Mouse (Mus musculus) stomach, adult 2 months (tissue): ENCODE data around the gene Hax1. TPM values are rescaled to one million over a fixed set of nuclear protein-coding genes. Genes with fewer than 3 reads are reported as not detected.

Experiments
- polyA plus RNA-seq: library from polyadenylated mRNA; depleted of rRNA; stranded (reverse); fragments of >200 nt; gene quantifications from 2 replicates; pipeline ENCODE4 v1.2.3, GENCODE M21; 2012; rRNA removed

Hax1 gene
- 21.9 and 22.9 TPM in 2 replicates for polyA plus RNA-seq

DNA sequence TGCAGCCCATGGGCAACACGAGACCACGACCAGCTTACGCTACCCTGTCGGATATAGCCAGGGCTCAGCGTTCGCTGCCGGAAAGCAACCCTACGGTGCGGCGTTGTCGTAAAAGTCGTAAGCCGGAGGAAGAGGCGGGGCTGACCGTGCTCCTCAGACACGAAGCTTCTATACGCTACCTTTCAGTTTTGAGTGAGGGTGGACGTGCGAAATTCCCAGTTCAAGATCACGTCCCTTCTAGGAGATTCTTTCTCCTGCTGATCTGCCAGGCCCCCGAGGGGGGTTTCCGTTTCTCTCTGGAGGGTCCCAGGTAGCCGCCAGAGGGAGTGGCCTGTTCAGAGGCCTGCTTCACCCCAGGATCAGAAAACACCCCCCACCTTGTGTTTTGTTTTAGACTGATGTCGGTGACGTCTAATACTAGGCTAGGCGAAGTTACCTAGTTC, at the start of gene Hax1:
Gene Hax1, minus strand, starts transcription at position 169 of the 443 bp plus-strand sequence.

DNA sequence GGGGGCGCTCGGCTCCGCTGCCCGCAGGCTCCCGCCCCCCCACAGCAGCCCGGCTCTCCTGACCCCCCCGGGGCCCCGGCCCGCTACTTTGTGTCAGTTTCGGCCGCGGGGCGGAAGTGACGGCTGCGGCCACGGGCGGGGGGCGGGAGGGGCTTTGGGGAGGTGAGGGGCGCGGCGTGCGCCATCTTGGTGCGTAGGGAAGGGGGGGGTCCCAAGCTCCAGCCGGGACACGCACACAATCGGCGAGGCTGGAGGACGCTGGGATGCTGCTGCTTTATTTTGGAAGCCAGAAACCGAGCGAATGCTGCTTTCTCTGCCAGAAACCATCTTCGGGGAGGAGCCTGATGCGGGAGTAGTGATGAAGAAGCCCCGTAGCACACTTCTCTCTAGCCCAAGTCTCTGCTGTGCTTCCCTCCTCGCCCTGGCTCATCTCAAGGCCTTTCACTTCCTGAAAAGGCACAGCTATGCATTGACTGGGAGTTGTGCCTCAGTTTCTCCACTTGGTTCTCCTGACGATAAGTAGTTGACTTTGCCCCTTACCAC, 35.3 kb downstream of the Hax1 start, which contains the start of gene Atp8b2:
Gene Atp8b2, minus strand, starts transcription at position 288 of the 543 bp plus-strand sequence.

Other genes starting within 250 kb of the Hax1 start
- 0.35 and 0.39 TPM in 2 replicates for gene Chrnb2, start 234.1 kb downstream of the Hax1 start, polyA plus RNA-seq
- gene Ube2q1, start 225.2 kb downstream of the Hax1 start, polyA plus RNA-seq, result 9.3 and 16.4 TPM in 2 replicates
- 0.52 and 0.55 TPM in 2 replicates for gene She, start 167.4 kb downstream of the Hax1 start, polyA plus RNA-seq
- 2.4 and 2.6 TPM in 2 replicates for gene Il6ra, start 85.6 kb downstream of the Hax1 start, polyA plus RNA-seq
- gene Atp8b2, start 35.3 kb downstream of the Hax1 start, polyA plus RNA-seq, result 10.4 and 17.3 TPM in 2 replicates
- gene 4933434E20Rik, start 52.9 kb upstream of the Hax1 start, polyA plus RNA-seq, result 7.6 and 8.7 TPM in 2 replicates
- gene Ubap2l, start 53.8 kb upstream of the Hax1 start, polyA plus RNA-seq, result 29.1 and 37.6 TPM in 2 replicates
- 39.8 and 65.3 TPM in 2 replicates for gene Tpm3, start 73.9 kb upstream of the Hax1 start, polyA plus RNA-seq
- 0.09 and 0.10 TPM in 2 replicates for gene Nup210l, start 105.4 kb upstream of the Hax1 start, polyA plus RNA-seq
- gene Rps27, start 214.9 kb upstream of the Hax1 start, polyA plus RNA-seq, result 192 and 202 TPM in 2 replicates
- 2.5 and 3.6 TPM in 2 replicates for gene Rab13, start 214.9 kb upstream of the Hax1 start, polyA plus RNA-seq
- gene Jtb, start 232.8 kb upstream of the Hax1 start, polyA plus RNA-seq, result 60.6 and 98.2 TPM in 2 replicates
- gene Creb3l4, start 244.7 kb upstream of the Hax1 start, polyA plus RNA-seq, result 16.6 and 20.9 TPM in 2 replicates
- gene Slc39a1, start 249.4 kb upstream of the Hax1 start, polyA plus RNA-seq, result 44.3 and 47.8 TPM in 2 replicates